Mouse (Mus musculus) right cerebral cortex, postnatal 36 days (tissue): ENCODE data around the gene 4930452B06Rik.

Source experiments
- DNase-seq, 2 experiments: peaks; one replicate each; pipeline ENCODE4 v3.0.0; 2022; ENCODE audit warnings: low spot score in 2 of 2, mixed read lengths in 1 of 2

4930452B06Rik gene

DNA sequence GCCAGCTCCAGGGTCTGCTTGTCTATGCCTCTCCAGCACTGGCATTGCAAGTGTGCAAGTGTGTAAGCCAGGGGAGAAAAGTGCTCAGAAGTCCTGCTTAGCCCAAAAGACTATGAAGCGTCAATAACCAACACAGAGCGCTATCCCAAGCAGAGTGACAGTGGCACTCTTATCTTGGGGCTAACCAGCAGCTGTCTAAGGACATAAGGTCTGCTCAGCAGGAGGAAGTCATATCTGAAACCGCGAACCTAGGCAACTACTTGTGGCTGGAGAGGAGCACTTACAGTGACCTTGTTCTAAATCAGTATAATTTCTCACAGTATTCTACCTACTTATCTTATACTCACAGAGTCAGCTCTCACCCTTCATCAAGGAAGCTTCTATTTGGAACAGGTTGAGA, 214.9 kb downstream of the 4930452B06Rik start:
- no peak for DNase-seq

DNA sequence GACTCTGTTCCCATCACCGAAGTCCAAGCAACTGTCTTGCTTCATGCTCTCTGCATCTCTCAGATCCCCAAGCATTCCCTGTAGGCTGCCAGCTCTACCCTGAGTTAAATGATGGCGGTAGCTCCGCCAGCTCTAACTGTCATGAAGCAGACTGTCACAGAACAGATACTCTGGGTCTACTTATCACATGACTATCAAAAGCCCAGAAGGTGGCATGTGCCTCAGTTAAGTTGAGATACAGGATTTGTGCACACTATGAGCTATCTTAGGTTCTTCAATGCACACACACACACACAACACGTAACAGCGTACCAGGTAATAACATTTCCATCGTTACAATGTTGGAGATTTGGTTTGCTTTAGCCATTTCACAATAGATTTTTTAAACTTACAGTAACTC, 215.7 kb downstream of the 4930452B06Rik start:
- DNase-seq = no peak

DNA sequence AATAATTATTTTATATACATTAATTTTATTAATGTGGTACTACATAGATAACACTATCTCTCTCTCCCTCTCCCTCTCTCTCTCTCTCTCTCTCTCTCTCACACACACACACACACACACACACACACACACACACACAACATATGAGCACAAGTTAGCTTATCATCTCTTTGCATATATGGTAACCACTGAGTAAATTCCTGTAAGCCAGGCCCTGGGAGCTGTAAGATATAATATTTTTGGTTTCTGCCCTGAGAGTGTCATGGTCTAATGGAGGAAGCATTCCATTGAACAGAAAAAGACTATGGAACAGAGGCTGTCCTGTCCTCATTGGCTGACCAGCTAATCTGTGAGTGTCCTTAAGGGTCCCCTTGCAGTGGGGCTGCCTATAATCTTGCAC, 216.7 kb downstream of the 4930452B06Rik start:
- no peak for DNase-seq

DNA sequence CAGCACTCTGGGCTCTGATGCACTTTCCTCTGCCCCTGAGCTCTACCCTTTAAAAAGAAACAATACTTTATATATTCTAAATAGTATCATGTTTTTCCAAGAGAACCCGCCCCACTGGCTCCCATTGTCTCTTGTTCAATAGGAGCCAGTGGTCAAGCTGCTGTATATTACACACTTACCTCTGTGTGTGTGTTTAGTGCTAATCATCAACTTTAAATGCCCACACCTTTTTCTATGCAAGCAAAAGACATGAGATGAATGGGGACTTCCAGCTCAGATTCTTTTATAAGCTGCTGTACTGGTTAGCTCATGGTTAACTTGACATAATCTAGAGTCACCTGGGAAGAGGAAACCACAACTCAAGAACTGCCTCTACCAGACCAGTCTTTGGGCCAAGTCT, 218.7 kb downstream of the 4930452B06Rik start:
- no peak for DNase-seq

DNA sequence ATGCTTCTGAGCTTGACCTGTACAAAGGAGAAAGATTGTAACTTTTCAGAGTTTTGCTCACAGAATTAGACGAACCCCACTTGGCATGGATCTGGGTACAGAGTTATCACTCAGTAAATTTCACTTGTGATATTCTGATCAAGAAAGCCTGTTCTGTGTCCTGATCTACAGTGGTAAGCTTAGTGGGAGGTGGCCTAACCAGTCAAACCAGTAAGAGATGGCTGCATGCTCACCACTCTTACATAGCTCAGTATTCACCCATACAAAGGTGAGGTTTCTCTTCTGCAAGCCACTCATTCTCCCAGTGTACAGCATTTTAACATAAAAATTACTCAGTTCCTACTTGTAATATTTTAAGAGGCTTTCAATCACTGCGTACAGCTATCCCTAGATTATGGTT, 221.7 kb downstream of the 4930452B06Rik start:
- no peak for DNase-seq

DNA sequence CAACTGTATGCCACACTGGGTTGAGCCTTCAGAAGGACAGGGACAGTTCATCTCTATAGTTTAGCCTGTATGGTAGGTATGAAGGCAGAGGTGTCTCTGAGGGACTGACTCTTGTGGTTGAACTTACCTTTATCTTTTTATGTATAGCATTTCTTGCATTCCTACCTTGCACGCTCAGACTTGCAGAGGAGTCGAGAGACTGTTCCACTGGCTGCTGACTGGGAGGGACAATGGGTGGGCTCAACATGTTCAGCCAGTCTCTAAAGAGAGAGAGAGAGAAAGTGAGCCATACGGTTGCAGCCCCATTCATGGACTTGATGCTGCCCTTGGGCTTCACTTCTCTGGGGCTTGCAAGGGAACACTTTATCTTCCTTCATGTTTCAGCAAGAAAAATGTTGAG, 223.3 kb downstream of the 4930452B06Rik start:
- no peak for DNase-seq

DNA sequence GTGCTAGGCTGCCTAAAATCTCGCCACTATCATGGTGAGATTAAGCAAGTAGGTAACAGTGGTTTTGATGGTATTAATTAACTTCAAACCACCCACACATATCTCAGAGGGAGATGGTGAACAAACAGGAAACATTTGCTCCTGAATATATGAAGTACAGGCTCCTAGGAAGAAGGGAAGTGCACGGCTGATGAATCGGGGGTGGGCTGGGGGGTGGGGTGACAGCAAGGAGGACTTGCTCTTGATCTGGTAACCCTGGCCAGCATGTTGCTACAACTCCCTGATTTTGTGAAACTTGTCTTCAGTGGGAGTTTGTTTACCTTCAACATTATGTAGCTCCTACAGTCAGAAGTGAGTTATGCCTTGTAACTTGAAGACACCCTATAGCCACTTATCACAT, 224.4 kb downstream of the 4930452B06Rik start:
- DNase-seq = no peak

DNA sequence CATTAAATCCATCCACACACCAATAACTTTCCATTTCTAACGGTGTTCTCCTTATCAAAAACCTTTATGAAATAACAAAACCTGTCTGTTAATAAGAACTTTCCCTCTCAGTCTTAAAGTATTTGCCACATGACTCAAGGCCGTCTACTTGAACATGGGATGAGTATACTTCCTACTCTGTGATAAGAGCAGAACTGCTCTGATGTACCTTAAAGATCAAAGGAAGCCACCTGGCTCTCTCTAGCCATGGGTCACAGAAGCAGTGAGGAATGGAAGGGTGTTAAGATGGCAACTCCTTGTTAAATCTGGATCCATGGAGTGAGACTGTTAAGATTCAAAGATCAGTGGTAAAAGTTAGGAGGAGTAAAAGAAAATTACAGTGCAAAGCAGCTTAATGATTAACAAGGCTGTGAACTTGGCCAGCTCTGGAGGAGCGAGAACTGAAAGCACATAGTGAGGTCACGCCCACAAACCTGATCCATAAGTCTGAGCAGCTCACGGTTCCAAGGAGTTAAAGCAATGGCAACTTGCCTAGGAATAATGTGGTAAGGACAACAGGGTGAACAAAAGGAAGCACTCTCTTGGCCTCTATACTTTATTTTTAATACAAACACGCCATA, 235.3 kb downstream of the 4930452B06Rik start:
- no peak for DNase-seq

DNA sequence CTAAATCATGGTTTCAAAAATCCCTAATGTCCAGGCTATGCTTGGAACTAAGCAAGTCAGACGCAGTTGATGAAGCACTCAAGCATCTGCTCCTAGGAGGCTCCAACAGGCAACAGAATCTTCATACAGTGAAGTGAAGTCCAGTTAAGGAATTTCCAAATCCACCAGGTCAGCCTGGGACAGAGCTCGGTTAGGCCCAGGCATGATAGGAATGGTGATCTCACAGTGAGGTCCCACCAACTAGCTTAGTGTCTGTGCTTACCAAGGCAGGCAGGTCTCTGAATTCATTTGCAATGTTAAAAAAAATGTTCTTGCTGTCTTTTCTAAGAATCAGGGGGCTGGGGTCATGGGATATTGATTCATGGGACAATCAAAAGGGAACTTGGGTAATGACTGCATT, 236.3 kb downstream of the 4930452B06Rik start:
- no peak for DNase-seq

DNA sequence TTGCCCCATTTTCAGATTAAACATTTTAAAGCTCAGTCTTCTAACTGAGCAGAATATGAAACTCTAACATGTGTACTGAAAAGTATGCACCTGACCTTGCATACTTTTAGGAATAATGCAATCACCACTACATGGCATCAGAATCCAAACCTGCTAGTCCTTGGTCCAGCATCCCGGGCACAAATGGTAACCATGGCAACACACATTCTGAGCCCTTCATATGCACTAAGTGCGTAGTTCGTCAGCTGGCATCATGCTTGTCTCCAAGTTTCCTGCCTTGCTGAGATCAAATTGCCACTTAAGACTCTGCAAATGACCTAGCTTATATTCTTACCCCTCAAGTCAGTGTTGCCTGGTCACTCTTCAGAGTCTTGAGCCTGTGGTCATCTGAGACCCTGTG, 243.2 kb downstream of the 4930452B06Rik start:
- DNase-seq = no peak

DNA sequence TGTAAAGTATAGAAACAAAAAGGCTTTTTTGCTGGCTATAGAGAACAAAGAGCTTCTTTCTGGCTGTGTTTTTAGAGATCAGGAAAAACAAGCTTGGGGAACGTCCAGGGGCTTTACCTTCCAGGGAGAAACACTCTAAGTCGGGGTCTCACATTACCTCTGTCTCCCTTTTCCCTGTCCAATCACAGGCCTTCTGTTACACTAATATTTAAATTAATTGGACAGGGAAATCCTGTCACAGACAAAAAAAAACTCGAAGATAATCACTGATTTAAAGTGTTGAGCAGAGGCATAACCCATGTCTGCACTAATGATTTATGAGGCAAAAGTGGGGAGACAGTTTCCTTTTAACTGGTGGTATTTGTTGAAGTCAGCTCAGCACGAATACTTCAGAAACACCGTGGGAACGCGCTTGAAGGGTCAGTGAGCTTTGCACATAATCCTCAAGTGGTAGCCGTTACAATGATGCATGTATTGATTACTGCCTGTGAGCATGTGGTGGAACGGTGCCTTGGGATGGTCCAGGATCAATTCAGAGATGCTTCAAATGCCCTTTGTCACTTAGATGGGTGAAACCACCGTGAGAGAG, 244.7 kb downstream of the 4930452B06Rik start:
- no peak for DNase-seq

DNA sequence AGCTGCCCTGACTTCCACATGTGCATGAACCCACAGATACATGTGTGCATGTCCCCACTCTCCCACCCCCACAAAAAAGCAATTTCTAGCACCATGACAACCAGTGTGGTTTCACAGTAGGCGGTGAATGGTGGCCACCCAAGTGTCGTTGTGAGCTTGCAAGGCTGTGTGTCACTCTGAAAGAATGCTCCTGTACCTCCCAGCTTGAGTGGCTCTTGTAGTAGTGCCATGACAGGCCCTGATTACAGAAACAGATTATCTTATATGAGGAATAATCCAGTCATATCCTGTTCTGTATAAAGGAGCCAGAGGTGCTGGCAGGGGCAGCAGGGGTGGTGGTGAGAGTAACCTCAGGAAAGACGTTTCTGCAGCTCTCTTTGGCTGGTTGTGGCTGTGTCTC, 247.4 kb downstream of the 4930452B06Rik start:
- DNase-seq = no peak

DNA sequence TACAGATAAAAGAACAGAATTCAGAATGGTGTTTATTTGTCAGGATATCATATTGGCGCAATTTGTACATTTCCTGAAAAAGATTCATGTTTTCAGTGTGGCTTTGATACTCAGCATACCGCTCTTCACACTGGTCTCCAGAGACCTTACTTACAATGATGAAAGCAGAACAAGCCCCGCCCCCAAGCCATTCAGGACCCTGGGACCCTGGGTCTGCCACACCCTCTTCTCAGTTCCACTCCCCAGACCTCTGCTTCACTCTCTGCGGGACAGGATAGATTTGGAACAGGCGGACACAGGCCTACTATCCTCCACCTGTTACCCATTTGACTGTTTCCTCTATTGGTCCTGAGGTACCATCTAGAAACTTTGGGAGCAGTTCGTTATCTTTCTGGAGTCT, 260.1 kb downstream of the 4930452B06Rik start:
- no peak for DNase-seq

DNA sequence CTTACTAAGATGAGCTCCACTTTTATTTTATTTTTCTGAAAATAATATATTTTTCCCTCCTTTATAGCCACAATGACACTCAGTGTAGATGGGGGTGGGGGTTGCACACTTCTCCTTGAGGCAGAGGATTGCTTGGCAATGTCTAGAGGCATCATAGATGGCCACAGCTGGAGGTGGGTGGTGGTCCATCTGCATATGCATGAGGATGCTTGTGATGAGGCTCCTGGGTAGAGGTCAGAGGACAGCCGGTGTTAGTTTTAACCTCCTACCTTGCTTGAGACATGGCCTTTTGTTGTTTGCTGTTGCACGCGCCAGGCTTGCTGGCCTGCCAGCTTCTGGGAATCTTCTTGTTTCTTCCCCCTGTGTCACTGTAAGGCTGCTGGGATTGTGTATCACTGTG, 262.7 kb downstream of the 4930452B06Rik start:
- DNase-seq = no peak

DNA sequence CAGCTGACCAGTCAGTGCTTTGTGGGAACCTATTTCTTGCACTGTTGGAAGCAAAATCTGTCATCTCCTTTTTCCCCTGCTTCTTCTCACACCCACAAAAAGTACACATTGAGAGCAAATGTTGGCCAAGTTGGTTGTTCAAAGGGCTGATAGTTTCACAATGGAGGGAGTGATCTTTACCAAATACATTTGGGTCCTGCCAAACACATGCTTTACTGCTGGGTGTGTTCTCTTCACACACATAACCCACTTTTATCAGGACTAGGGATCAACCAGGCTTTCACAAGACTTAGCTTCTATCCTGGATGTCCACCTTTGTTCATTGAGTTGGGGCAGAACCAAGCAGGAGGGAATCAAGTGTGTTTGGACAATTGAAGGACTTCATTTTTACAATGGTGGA, 267.5 kb downstream of the 4930452B06Rik start:
- DNase-seq = no peak

DNA sequence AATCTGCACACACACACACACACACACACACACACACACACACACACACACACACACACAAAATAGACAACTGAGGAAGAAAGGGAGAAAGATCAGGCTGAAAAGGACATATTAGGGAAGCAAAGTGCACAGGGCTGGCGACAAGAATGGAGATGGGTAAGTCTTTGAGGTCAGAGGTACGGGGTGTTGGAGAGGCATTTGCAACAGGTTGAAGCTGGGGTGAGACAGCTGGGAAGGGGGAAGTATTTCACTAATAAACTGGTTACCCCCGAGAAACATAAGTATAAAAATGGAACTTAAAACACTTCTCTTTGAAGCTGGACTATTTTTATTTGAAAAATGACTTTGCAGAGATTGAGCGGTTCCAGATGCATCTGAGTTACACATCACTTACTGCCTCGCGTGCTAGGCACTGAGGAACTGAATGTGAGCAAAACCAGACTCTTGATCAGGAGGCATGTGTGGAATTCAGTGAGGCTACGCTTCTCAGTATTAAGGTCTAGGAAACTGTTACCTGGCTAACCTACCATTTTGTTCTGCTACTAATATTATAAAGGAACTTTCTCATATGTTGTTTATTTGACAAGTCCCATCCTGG, 270.3 kb downstream of the 4930452B06Rik start:
- no peak for DNase-seq

DNA sequence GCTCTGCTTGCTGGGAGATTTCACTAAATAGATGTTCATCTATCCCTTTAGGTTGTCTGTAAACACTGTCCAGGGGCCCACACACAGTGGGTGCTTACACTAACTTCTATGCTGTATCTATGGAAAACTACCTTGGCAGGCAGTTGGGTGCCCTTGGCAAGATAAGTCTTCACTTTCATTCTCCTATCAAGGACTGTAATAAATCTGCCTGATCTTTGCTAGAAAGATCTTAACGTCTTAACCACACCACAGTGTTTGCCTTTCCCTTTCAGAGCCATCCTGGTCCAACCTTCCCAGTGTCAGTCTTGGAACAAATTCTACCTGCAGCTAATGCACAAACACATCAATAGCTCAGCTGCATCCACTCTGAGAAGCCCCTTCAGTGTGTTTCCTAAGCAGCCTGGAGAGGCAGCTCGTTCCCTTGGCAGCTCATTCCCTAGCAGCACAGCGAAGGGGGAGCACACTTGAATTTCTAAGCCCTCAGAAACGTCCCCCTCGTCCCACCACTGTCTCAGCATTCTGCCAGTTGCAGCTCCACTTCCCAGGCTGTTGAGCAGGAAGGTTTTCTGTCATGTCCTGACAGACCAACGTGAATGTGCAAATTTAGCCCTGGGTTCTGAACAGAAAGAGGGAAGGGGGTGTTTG, 273.7 kb downstream of the 4930452B06Rik start:
- no peak for DNase-seq
